Mouse (Mus musculus): ENCODE results near the gene Ruvbl2.

DNA sequence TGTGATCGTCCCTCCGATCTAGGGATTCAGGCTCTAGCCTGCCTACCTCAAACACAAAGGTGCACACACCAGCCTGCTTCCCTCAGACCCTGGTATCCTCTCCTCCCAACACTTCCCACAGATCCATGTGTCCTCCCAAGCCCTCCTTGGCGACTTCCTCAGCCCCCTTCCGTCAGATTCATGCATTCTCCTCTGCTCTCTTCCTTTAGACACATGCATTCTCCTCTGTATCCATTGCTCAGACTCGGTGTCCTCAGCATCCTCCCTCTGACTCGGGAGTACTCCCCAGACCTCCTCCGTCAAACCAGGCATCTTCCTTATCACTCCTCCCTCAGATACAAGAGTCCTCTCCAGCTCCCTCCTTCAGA lies 4.1 kb downstream of the Ruvbl2 start:
- TF ChIP-seq FLI1 (IDR thresholded peaks at IDR 0.05; ENCODE audit: low read length) (0 out of 2 replicates have a peak, but pooled peaks have one; percentile 20), GATA1 (IDR thresholded peaks at IDR 0.05; ENCODE audit: borderline replicate concordance, low read length) (no peak)

All from megakaryocyte, embryonic 14.5 days (primary cell).